Mouse (Mus musculus): ENCODE measurements around the gene Rasal3. TPM values are rescaled to one million over a fixed set of nuclear protein-coding genes. Genes with fewer than 3 reads are reported as not detected.

Rasal3 gene
- total and polyA plus RNA-seq, 3 experiments = 0.70 to 4.2 (median 0.98) TPM

GRCm38 (mm10) chr17:32358192-32358942, 45.0 kb downstream of the Rasal3 start:
- intact Hi-C loops (cut with DNase I) = no loop called here
- TF ChIP-seq POLR2A (IDR thresholded peaks at IDR 0.05; ENCODE audit: insufficient read depth, low read depth, low read length) (no peak), EP300 (IDR thresholded peaks at IDR 0.05; ENCODE audit: insufficient read depth, low read depth, low read length) (no peak), CTCF (IDR thresholded peaks at IDR 0.05) (no peak)
- Histone ChIP-seq H3K4me3 (no peak overlapping the region), H3K27ac (no peak overlapping the region), H3K36me3 (ENCODE audit: control insufficient read depth, insufficient read depth, low read length) (no peaks in the 10 kb centered on the region; the same call in none of the 2 replicates), H3K79me2 (replicated peaks; ENCODE audit: control insufficient read depth, insufficient read depth, low read length) (peaks cover 2% of the 10 kb centered on the region; the same call in 1 of the 2 replicates), H3K4me1 (ENCODE audit: control insufficient read depth, insufficient read depth, low read length) (peaks cover 6% of the 10 kb centered on the region; the same call in 1 of the 2 replicates), H3K27me3 (ENCODE audit: control insufficient read depth, insufficient read depth, low read length) (no peaks in the 10 kb centered on the region), H3K9ac (ENCODE audit: low read depth, low read length) (no peak overlapping the region)
- 92% methylated on average over 7 of the region's 7 CpGs for WGBS
- DNase-seq = no peak

GRCm38 (mm10) chr17:32356766-32357760, 46.3 kb downstream of the Rasal3 start:
- H3K9ac ChIP-seq (ENCODE audit: low read depth, low read length) = no peak overlapping the region
- WGBS = 87% methylated on average over 24 of the region's 24 CpGs
- H3K4me3 ChIP-seq = no peak overlapping the region
- peaks cover 2% of the 10 kb centered on the region; the same call in 1 of the 2 replicates for H3K79me2 ChIP-seq (replicated peaks; ENCODE audit: control insufficient read depth, insufficient read depth, low read length)
- H3K27ac ChIP-seq = no peak overlapping the region
- TF ChIP-seq POLR2A (IDR thresholded peaks at IDR 0.05; ENCODE audit: insufficient read depth, low read depth, low read length) (no peak), EP300 (IDR thresholded peaks at IDR 0.05; ENCODE audit: insufficient read depth, low read depth, low read length) (no peak), CTCF (IDR thresholded peaks at IDR 0.05) (no peak)
- no peaks in the 10 kb centered on the region for H3K27me3 ChIP-seq (ENCODE audit: control insufficient read depth, insufficient read depth, low read length)
- no peaks in the 10 kb centered on the region; the same call in 1 of the 2 replicates for H3K36me3 ChIP-seq (ENCODE audit: control insufficient read depth, insufficient read depth, low read length)
- DNase-seq = no peak
- H3K4me1 ChIP-seq (ENCODE audit: control insufficient read depth, insufficient read depth, low read length) = no peaks in the 10 kb centered on the region
- intact Hi-C loops (cut with DNase I) = no loop called here

GRCm38 (mm10) chr17:32356281-32356680, 47.1 kb downstream of the Rasal3 start:
- TF ChIP-seq POLR2A (IDR thresholded peaks at IDR 0.05; ENCODE audit: insufficient read depth, low read depth, low read length) (no peak), EP300 (IDR thresholded peaks at IDR 0.05; ENCODE audit: insufficient read depth, low read depth, low read length) (no peak), CTCF (IDR thresholded peaks at IDR 0.05) (no peak)
- no peak overlapping the region for H3K4me3 ChIP-seq
- H3K79me2 ChIP-seq (replicated peaks; ENCODE audit: control insufficient read depth, insufficient read depth, low read length) = no peaks in the 10 kb centered on the region
- H3K9ac ChIP-seq (ENCODE audit: low read depth, low read length) = no peak overlapping the region
- H3K27me3 ChIP-seq (ENCODE audit: control insufficient read depth, insufficient read depth, low read length) = no peaks in the 10 kb centered on the region
- WGBS = 86% methylated on average over 9 of the region's 9 CpGs
- no peaks in the 10 kb centered on the region for H3K4me1 ChIP-seq (ENCODE audit: control insufficient read depth, insufficient read depth, low read length)
- DNase-seq = no peak
- H3K36me3 ChIP-seq (ENCODE audit: control insufficient read depth, insufficient read depth, low read length) = no peaks in the 10 kb centered on the region; the same call in 1 of the 2 replicates
- intact Hi-C loops (cut with DNase I) = no loop called here
- H3K27ac ChIP-seq = no peak overlapping the region

GRCm38 (mm10) chr17:32355031-32355430, 48.4 kb downstream of the Rasal3 start:
- TF ChIP-seq CTCF (IDR thresholded peaks at IDR 0.05) (no peak), EP300 (IDR thresholded peaks at IDR 0.05; ENCODE audit: insufficient read depth, low read depth, low read length) (no peak), POLR2A (IDR thresholded peaks at IDR 0.05; ENCODE audit: insufficient read depth, low read depth, low read length) (no peak)
- intact Hi-C loops (cut with DNase I) = no loop called here
- Histone ChIP-seq H3K79me2 (replicated peaks; ENCODE audit: control insufficient read depth, insufficient read depth, low read length) (no peaks in the 10 kb centered on the region), H3K27ac (no peak overlapping the region), H3K4me1 (ENCODE audit: control insufficient read depth, insufficient read depth, low read length) (no peaks in the 10 kb centered on the region), H3K27me3 (ENCODE audit: control insufficient read depth, insufficient read depth, low read length) (no peaks in the 10 kb centered on the region), H3K36me3 (ENCODE audit: control insufficient read depth, insufficient read depth, low read length) (no peaks in the 10 kb centered on the region; the same call in 1 of the 2 replicates), H3K9ac (ENCODE audit: low read depth, low read length) (no peak overlapping the region), H3K4me3 (no peak overlapping the region)
- WGBS = 92% methylated on average over 6 of the region's 6 CpGs
- DNase-seq = no peak

- H3K9ac ChIP-seq (ENCODE audit: low read depth, low read length) = no peak overlapping the region
- no peak overlapping the region for H3K4me3 ChIP-seq
- WGBS = 59% methylated on average over 5 of the region's 5 CpGs
- no peak for TF ChIP-seq POLR2A (IDR thresholded peaks at IDR 0.05; ENCODE audit: insufficient read depth, low read depth, low read length)
- TF ChIP-seq CTCF (IDR thresholded peaks at IDR 0.05) = no peak
- TF ChIP-seq EP300 (IDR thresholded peaks at IDR 0.05; ENCODE audit: insufficient read depth, low read depth, low read length) = no peak
- H3K27me3 ChIP-seq (ENCODE audit: control insufficient read depth, insufficient read depth, low read length) = no peaks in the 10 kb centered on the region
- H3K36me3 ChIP-seq (ENCODE audit: control insufficient read depth, insufficient read depth, low read length) = no peaks in the 10 kb centered on the region; the same call in 1 of the 2 replicates
- intact Hi-C loops (cut with DNase I) = loop anchor here (5.0 kb wide), 1 partner anchor 33 kb away; the partner anchor contains the start of gene Wiz
- peaks cover 1% of the 10 kb centered on the region; the same call in 1 of the 2 replicates for H3K4me1 ChIP-seq (ENCODE audit: control insufficient read depth, insufficient read depth, low read length)
- DNase-seq = no peak
- H3K79me2 ChIP-seq (replicated peaks; ENCODE audit: control insufficient read depth, insufficient read depth, low read length) = no peaks in the 10 kb centered on the region
- no peak overlapping the region for H3K27ac ChIP-seq
Measured at GRCm38 (mm10) chr17:32354211-32354610, 49.2 kb downstream of the Rasal3 start.

Measured in heart, adult 2 months (tissue).